In genomic region chr2:12308466-12308865, GRCm38 (mm10) we compare ENCODE assay signal across 14 mouse cellular contexts. TPM values are rescaled to one million over a fixed set of nuclear protein-coding genes. Genes with fewer than 3 reads are reported as not detected.
DNase-seq lines count a peak whose midpoint lies in the region; ATAC-seq and TF ChIP-seq lines count a peak whose summit lies in the region.
"Had no signal": no experiment of that assay in that cellular context is flagged by ENCODE, and none has a peak within 500 bp of the region (broad histone marks: within the 10 kb centered on the region; RNA-seq: fewer than 3 reads in every experiment).

No protein-coding gene starts in this region.

- no peak for ATAC-seq in kidney, embryonic 16.5 days (ENCODE audit: low FRiP score, low TSS enrichment)
- ATAC-seq in lung, postnatal 0 days: no peak
- ATAC-seq in megakaryocyte progenitor cell, adult 5-6 weeks (replicated peaks; ENCODE audit: poor library complexity): peak; percentile 68
- ATAC-seq: forebrain, embryonic 14.5 days had no signal

- no peak overlapping the region for H3K4me2 ChIP-seq in kidney, embryonic 16.5 days (replicated peaks; ENCODE audit: low read depth, low read length)
- H3K4me2 ChIP-seq in lung, postnatal 0 days (replicated peaks; ENCODE audit: low read depth, low read length): no peak overlapping the region
- H3K4me2 ChIP-seq: embryonic facial prominence, embryonic 15.5 days; liver, embryonic 13.5 days had no signal

- H3K9me3 ChIP-seq in kidney, embryonic 16.5 days (ENCODE audit: low read length): no peaks in the 10 kb centered on the region
- no peaks in the 10 kb centered on the region for H3K9me3 ChIP-seq in lung, postnatal 0 days (ENCODE audit: low read length)
- H3K9me3 ChIP-seq: embryonic facial prominence, embryonic 15.5 days; liver, embryonic 13.5 days; midbrain, embryonic 10.5 days had no signal

- no peaks in the 10 kb centered on the region for H3K27me3 ChIP-seq in kidney, adult 2 months (replicated peaks; ENCODE audit: control insufficient read depth, insufficient read depth, low read length)
- H3K27me3 ChIP-seq in kidney, embryonic 16.5 days (ENCODE audit: insufficient read depth, low read length): no peaks in the 10 kb centered on the region
- H3K27me3 ChIP-seq in lung, postnatal 0 days (replicated peaks; ENCODE audit: insufficient read depth, low read length): no peaks in the 10 kb centered on the region
- H3K27me3 ChIP-seq: embryonic facial prominence, embryonic 15.5 days had no signal

- DNase-seq in kidney, adult 2 months: no peak
- peak; percentile 65 for DNase-seq in lung, postnatal 0 days (ENCODE audit: low spot score)
- DNase-seq in lung, postnatal 25 days (ENCODE audit: low spot score): no peak
- DNase-seq in R1 (ENCODE audit: low read depth, low spot score): peak; percentile 11
- no peak for DNase-seq in testis, postnatal 10 days (ENCODE audit: low spot score)
- no peak for DNase-seq in right cerebral cortex, postnatal 25 days
- DNase-seq: cerebellum, adult 2 months; kidney, adult 9 months; liver, embryonic 13.5 days had no signal

- no peak for TF ChIP-seq EP300 in lung, postnatal 0 days (IDR thresholded peaks at IDR 0.05)

- no peaks in the 10 kb centered on the region for H3K36me3 ChIP-seq in kidney, adult 2 months (ENCODE audit: control insufficient read depth, insufficient read depth, low read length)
- no peaks in the 10 kb centered on the region for H3K36me3 ChIP-seq in kidney, embryonic 16.5 days (ENCODE audit: insufficient read depth, low read length)
- no peaks in the 10 kb centered on the region for H3K36me3 ChIP-seq in lung, postnatal 0 days (ENCODE audit: insufficient read depth, low read length)
- H3K36me3 ChIP-seq: embryonic facial prominence, embryonic 15.5 days; liver, embryonic 13.5 days; midbrain, embryonic 10.5 days had no signal

- TF ChIP-seq POLR2A in kidney, adult 2 months (IDR thresholded peaks at IDR 0.05; ENCODE audit: low read depth, low read length): no peak

- H3K27ac ChIP-seq in kidney, adult 2 months (ENCODE audit: insufficient read depth, low read depth, low read length): 0 out of 2 replicates have a peak overlapping the region, but pooled peaks have one; percentile 50
- H3K27ac ChIP-seq in kidney, embryonic 16.5 days (ENCODE audit: low read length): no peak overlapping the region
- no peak overlapping the region for H3K27ac ChIP-seq in lung, postnatal 0 days (ENCODE audit: low read length)
- H3K27ac ChIP-seq: embryonic facial prominence, embryonic 15.5 days; liver, embryonic 13.5 days; midbrain, embryonic 10.5 days had no signal

- no peak overlapping the region for H3K9ac ChIP-seq in kidney, embryonic 16.5 days (replicated peaks; ENCODE audit: low read length)
- no peak overlapping the region for H3K9ac ChIP-seq in lung, postnatal 0 days (replicated peaks; ENCODE audit: low read depth)
- H3K9ac ChIP-seq: embryonic facial prominence, embryonic 15.5 days; liver, embryonic 13.5 days had no signal

- TF ChIP-seq CTCF in kidney, adult 2 months (conservative IDR thresholded peaks at IDR 0.05; ENCODE audit: insufficient read depth, insufficient read length, low read depth, low read length): 0 out of 2 replicates have a peak, but pooled peaks have one; percentile 11
- TF ChIP-seq CTCF in lung, postnatal 0 days (IDR thresholded peaks at IDR 0.05): peak; percentile 47

- no peak overlapping the region for H3K4me3 ChIP-seq in kidney, adult 2 months (ENCODE audit: insufficient read depth, low read depth, low read length)
- no peak overlapping the region for H3K4me3 ChIP-seq in kidney, embryonic 16.5 days (ENCODE audit: low read length)
- no peak overlapping the region for H3K4me3 ChIP-seq in lung, postnatal 0 days (ENCODE audit: low read depth, low read length)
- H3K4me3 ChIP-seq: embryonic facial prominence, embryonic 15.5 days; liver, embryonic 13.5 days; midbrain, embryonic 10.5 days had no signal

- H3K4me1 ChIP-seq in kidney, adult 2 months (ENCODE audit: control insufficient read depth, insufficient read depth, low read length): no peaks in the 10 kb centered on the region
- peaks cover 4% of the 10 kb centered on the region; the same call in 1 of the 2 replicates for H3K4me1 ChIP-seq in kidney, embryonic 16.5 days (ENCODE audit: insufficient read depth, low read length)
- H3K4me1 ChIP-seq in lung, postnatal 0 days (ENCODE audit: insufficient read depth, low read depth, low read length): no peaks in the 10 kb centered on the region
- H3K4me1 ChIP-seq: embryonic facial prominence, embryonic 15.5 days; liver, embryonic 13.5 days; midbrain, embryonic 10.5 days had no signal

RNA-seq across cellular contexts. Expression of gene Itga8, which starts 6.7 kb away (rescaled TPM):
- 8.4 and 9.7 TPM in 2 replicates for polyA plus RNA-seq in kidney, adult 2 months (2012; rRNA removed)
- 43.3 and 45.4 TPM in 2 replicates for polyA plus RNA-seq in kidney, embryonic 16.5 days (2015; fragmentation: Nextera tagmentation; extraction: Ambion mirVana)
- 20.0 and 20.2 TPM in 2 replicates for polyA plus RNA-seq in lung, postnatal 0 days (2015; fragmentation: Nextera tagmentation; extraction: Ambion mirVana)
- total RNA-seq in megakaryocyte progenitor cell, adult 5-6 weeks (2015): 0.12 and 0.17 TPM in 2 replicates
- total RNA-seq in megakaryocyte progenitor cell, adult 5-6 weeks (2017): 0.34 and 1.2 TPM in 2 replicates

Comparison
In these comparisons a context has a peak if more than half of its experiments do, and no peak if none do; other contexts are left out.
1. DNase-seq: peak in lung, postnatal 0 days (single experiment) and R1 (single experiment); none in kidney, adult 2 months (single experiment), lung, postnatal 25 days (single experiment), testis, postnatal 10 days (single experiment) and right cerebral cortex, postnatal 25 days (single experiment).